Mouse (Mus musculus) heart, embryonic 12.5 days (tissue): Measurements from ENCODE around the gene Sult2a2. TPM values are rescaled to one million over a fixed set of nuclear protein-coding genes. Genes with fewer than 3 reads are reported as not detected.
"Not testable (repeated sequence)": the region's sequence is repeated elsewhere in the genome, so short reads cannot be mapped to it uniquely, and the experiment has no call there.

ENCODE experiments used
- ATAC-seq: fragments of 200-750 bp; cut with Nextera tagmentation; 2 replicates; pipeline ENCODE4 v1.8.0; 2017; ENCODE audit warnings: moderate TSS enrichment, moderate library complexity; ENCODE audit not compliant: insufficient number of reproducible peaks, low FRiP score
- H3K27ac ChIP-seq: fragments of 300-500 bp; sonication (generic); 2 replicates; pipeline ENCODE4 v1.5.1; 2016; ENCODE audit warnings: mild to moderate bottlenecking, moderate library complexity; ENCODE audit not compliant: poor library complexity, severe bottlenecking
- H3K27me3 ChIP-seq: fragments of 300-500 bp; sonication (generic); replicated peaks from 2 replicates; pipeline ENCODE4 v1.6.1; 2016; ENCODE audit warnings: mild to moderate bottlenecking, moderate library complexity
- H3K36me3 ChIP-seq: fragments of 300-500 bp; sonication (generic); 2 replicates; pipeline ENCODE4 v1.6.1; 2016; ENCODE audit warnings: mild to moderate bottlenecking, moderate library complexity
- H3K4me1 ChIP-seq: fragments of 300-500 bp; sonication (generic); replicated peaks from 2 replicates; pipeline ENCODE4 v1.6.1; 2016; ENCODE audit warnings: mild to moderate bottlenecking
- H3K4me2 ChIP-seq: fragments of 300-500 bp; sonication (generic); 2 replicates; pipeline ENCODE4 v1.6.1; 2016; ENCODE audit warnings: mild to moderate bottlenecking, moderate library complexity
- H3K4me3 ChIP-seq: fragments of 300-500 bp; sonication (generic); 2 replicates; pipeline ENCODE4 v1.5.1; 2016; ENCODE audit warnings: mild to moderate bottlenecking
- H3K9ac ChIP-seq: fragments of 300-500 bp; sonication (generic); 2 replicates; pipeline ENCODE4 v1.6.1; 2016; ENCODE audit warnings: mild to moderate bottlenecking, moderate library complexity
- H3K9me3 ChIP-seq: fragments of 300-500 bp; sonication (generic); replicated peaks from 2 replicates; pipeline ENCODE4 v1.6.1; 2016; ENCODE audit warnings: mild to moderate bottlenecking, moderate library complexity
- WGBS: fragments of 180-500 bp; shearing (Covaris S2); methylation state at CpG from one replicate; pipeline ENCODE4 v1.1.7; 2016; 5-methylcytosine and 5-hydroxymethylcytosine counted together
- polyA plus RNA-seq: library from polyadenylated mRNA; unstranded; fragments of >200 nt; fragmentation: Nextera tagmentation; extraction: Ambion mirVana; gene quantifications from 2 replicates; pipeline ENCODE4 v1.2.1, GENCODE M21; 2016

Sult2a2 gene
- not detected in 2 replicates for polyA plus RNA-seq

DNA sequence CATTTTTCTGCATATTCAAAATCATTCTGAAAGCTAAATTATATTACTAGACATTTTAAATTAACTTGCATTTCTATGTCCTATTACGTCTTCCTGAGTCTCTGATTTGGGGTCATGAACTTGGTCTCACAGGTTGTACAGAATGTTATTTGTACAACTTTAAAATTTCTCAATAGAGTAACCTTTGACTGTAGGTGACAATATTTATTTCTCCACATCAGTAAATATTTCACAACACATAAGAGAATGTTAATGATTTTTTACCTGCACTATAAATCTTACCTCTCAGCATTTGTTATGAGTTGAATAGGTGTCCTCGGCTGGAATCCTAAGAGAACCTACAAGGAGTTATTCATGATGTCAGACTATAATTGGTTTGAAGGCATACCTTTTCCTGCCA, at the start of gene Sult2a2:
Gene Sult2a2 (plus strand): TSS at position 301 of the 400 bp plus-strand sequence.
- not testable (repeated sequence) for ATAC-seq, H3K36me3 ChIP-seq, H3K27ac ChIP-seq, H3K4me1 ChIP-seq, H3K9me3 ChIP-seq, H3K9ac ChIP-seq, H3K4me3 ChIP-seq, H3K4me2 ChIP-seq, H3K27me3 ChIP-seq
- WGBS, result 85% methylated on average over 1 of the region's 2 CpGs

DNA sequence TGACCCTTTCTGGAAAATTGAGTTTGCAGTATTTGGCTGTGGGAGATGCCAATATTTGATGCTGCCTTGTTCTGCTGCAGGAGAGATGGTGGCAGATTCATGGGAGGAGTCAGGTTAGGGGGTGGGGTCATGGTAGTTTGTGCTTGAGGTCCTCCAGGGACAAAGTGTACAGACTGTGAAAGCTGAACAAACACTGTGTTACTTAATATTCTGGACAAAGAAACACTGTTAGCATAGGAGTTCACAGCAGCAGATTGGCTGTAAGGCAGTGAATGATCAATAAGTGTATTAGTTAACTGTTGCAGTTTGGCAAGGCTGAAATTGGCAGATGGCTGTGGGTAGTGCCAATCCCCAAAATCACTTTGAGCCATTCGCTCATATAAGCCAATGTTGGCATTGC, 80.6 kb downstream of the Sult2a2 start:
- H3K27ac ChIP-seq, result no peak overlapping the region
- H3K9ac ChIP-seq, result no peak overlapping the region
- no peak for ATAC-seq
- 74% methylated on average over 1 of the region's 1 CpGs for WGBS
- H3K4me2 ChIP-seq, result no peak overlapping the region
- no peak overlapping the region for H3K4me3 ChIP-seq
- no peaks in the 10 kb centered on the region for H3K4me1 ChIP-seq
- H3K36me3 ChIP-seq, result no peaks in the 10 kb centered on the region
- peaks cover 15% of the 10 kb centered on the region; the same call in 1 of the 2 replicates for H3K9me3 ChIP-seq
- no peaks in the 10 kb centered on the region for H3K27me3 ChIP-seq

Other genes with a start within 250 kb of the Sult2a2 start
- gene Bsph2, start 162.4 kb upstream of the Sult2a2 start, polyA plus RNA-seq, result not detected in 2 replicates
- gene Sult2a5, start 109.5 kb upstream of the Sult2a2 start, polyA plus RNA-seq, result not detected in 2 replicates
- gene Sult2a1, start 103.9 kb downstream of the Sult2a2 start, polyA plus RNA-seq, result not detected in 2 replicates